Mouse (Mus musculus) thymus, adult 2 months (tissue): ENCODE data around the gene Avpr2. TPM values are rescaled to one million over a fixed set of nuclear protein-coding genes. Genes with fewer than 3 reads are reported as not detected.

Experiments
- DNase-seq: peaks from one replicate; pipeline ENCODE4 v3.0.0; 2021
- H3K27ac ChIP-seq: fragments of 200-500 bp; 2 replicates; pipeline ENCODE4 v1.5.1; 2012; ENCODE audit warnings: low read length, control low read depth; ENCODE audit not compliant: control insufficient read depth, insufficient read depth
- H3K27me3 ChIP-seq: fragments of 200-500 bp; 2 replicates; pipeline ENCODE4 v1.6.1; 2012; ENCODE audit warnings: mild to moderate bottlenecking, low read length, moderate library complexity, mixed read lengths; ENCODE audit not compliant: control insufficient read depth, insufficient read depth
- H3K36me3 ChIP-seq: fragments of 200-500 bp; 2 replicates; pipeline ENCODE4 v1.6.1; 2012; ENCODE audit warnings: mild to moderate bottlenecking, low read length, moderate library complexity; ENCODE audit not compliant: control insufficient read depth, insufficient read depth
- H3K4me1 ChIP-seq: fragments of 200-500 bp; replicated peaks from 2 replicates; pipeline ENCODE4 v1.6.1; 2012; ENCODE audit warnings: low read length; ENCODE audit not compliant: control insufficient read depth, insufficient read depth
- H3K4me3 ChIP-seq: fragments of 200-500 bp; 2 replicates; pipeline ENCODE4 v1.5.1; 2012; ENCODE audit warnings: mild to moderate bottlenecking, low read length, control low read depth, moderate library complexity; ENCODE audit not compliant: control insufficient read depth, insufficient read depth
- CTCF ChIP-seq: fragments of 200-500 bp; IDR thresholded peaks from 2 replicates; pipeline ENCODE4 v1.5.1; 2012; ENCODE audit warnings: mild to moderate bottlenecking, control low read depth, low read length, moderate library complexity, borderline replicate concordance; ENCODE audit not compliant: control insufficient read depth, poor library complexity, insufficient read depth; ENCODE audit errors: extremely low read depth
- POLR2A ChIP-seq: fragments of 200-500 bp; IDR thresholded peaks from 2 replicates; pipeline ENCODE4 v1.6.1; 2012; ENCODE audit warnings: mild to moderate bottlenecking, low read length, control low read depth, moderate library complexity; ENCODE audit not compliant: control insufficient read depth, poor library complexity, insufficient read depth; ENCODE audit errors: extremely low read depth
- WGBS: fragments of 180-500 bp; shearing (Covaris S2); methylation state at CpG from one replicate; pipeline ENCODE4 v1.1.7; 2018; 5-methylcytosine and 5-hydroxymethylcytosine counted together
- polyA plus RNA-seq: library from polyadenylated mRNA; depleted of rRNA; stranded (reverse); fragments of >200 nt; gene quantifications from 2 replicates; pipeline ENCODE4 v1.2.3, GENCODE M21; 2012; rRNA removed

Avpr2 gene
- polyA plus RNA-seq, 1 experiment, result 0.26 TPM

DNA sequence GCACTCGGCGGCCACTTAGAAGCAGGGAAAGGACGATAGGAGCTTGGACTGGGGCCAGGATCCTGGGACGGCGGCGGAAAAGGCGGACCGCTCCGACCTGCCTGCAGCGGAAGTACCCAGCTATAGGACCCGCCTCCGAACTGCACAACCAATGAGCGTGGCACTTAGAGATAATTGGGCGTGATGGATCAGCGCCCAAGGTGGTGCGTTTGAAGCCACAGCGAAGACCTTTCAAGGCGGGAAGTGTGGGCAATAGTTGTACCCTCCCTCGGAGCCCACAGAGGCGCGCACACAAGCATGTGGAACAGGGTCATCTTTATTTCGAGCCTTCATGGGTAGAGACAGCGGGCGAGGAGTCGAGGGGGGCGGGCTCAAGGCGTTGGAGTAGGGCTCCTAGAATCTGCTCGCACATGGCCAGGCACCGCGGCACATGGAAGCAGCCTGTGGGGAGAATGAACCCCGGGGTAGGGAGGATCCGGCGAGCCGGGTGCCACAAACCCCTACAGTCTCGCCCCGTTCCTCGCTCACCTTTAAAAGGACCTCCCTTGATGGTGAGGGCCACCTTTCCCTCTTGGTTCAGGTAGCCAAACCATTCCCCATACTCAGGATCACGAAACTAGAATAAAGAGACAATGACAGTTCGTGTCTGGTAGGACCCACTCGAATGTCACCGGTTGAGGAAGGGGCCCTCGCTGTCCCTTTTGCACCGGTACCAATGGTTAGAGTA, 30.1 kb downstream of the Avpr2 start, which contains the start of the genes Arhgap4 and Naa10:
TSS of gene Arhgap4 (minus strand) at position 48 of the 727 bp plus-strand sequence.
TSS of gene Naa10 (minus strand) at position 122 of the 727 bp plus-strand sequence.
- Histone ChIP-seq H3K27ac (peak within 1 kb of the TSS; percentile 91), H3K36me3 (peaks cover 15% of the 10 kb centered on the region), H3K4me1 (no peaks in the 10 kb centered on the region), H3K4me3 (peak within 1 kb of the TSS; percentile 99), H3K27me3 (no peaks in the 10 kb centered on the region)
- WGBS, result 1% methylated on average over 42 of the region's 43 CpGs
- DNase-seq, result peak; percentile 78
- TF ChIP-seq CTCF, result no peak
- peak; percentile 27; the same call in 1 of the 2 replicates for TF ChIP-seq POLR2A

- WGBS, result 34% methylated on average over 8 of the region's 8 CpGs
These were observed 30.6 kb downstream of the Avpr2 start for GRCm38 (mm10) chrX:73922550-73922882.

GRCm38 (mm10) chrX:73930402-73931062, 38.6 kb downstream of the Avpr2 start, which contains the start of gene Renbp:
Gene Renbp, minus strand, starts transcription at chrX:73930850.
- peak; percentile 45 for DNase-seq
- Histone ChIP-seq H3K4me3 (peak within 1 kb of the TSS; percentile 40; the same call in 1 of the 2 replicates), H3K27ac (no peak within 1 kb of the TSS), H3K27me3 (no peaks in the 10 kb centered on the region), H3K4me1 (peaks cover 8% of the 10 kb centered on the region), H3K36me3 (no peaks in the 10 kb centered on the region)
- WGBS, result 29% methylated on average over 17 of the region's 17 CpGs
- TF ChIP-seq POLR2A (no peak), CTCF (no peak)

More at GRCm38 (mm10) chrX:73922550-73922882, 30.6 kb downstream of the Avpr2 start:
- DNase-seq, result peak; percentile 36
- Histone ChIP-seq H3K4me1 (no peaks in the 10 kb centered on the region), H3K27me3 (no peaks in the 10 kb centered on the region), H3K36me3 (peaks cover 15% of the 10 kb centered on the region), H3K4me3 (peak overlapping the region; percentile 99), H3K27ac (peak overlapping the region; percentile 91)
- TF ChIP-seq CTCF, result no peak
- no peak for TF ChIP-seq POLR2A

GRCm38 (mm10) chrX:73931871-73932270, 40.0 kb downstream of the Avpr2 start:
- WGBS, result 61% methylated on average over 2 of the region's 2 CpGs
- no peaks in the 10 kb centered on the region for H3K27me3 ChIP-seq
- H3K36me3 ChIP-seq, result no peaks in the 10 kb centered on the region
- peaks cover 8% of the 10 kb centered on the region for H3K4me1 ChIP-seq
- H3K27ac ChIP-seq, result no peak overlapping the region
- H3K4me3 ChIP-seq, result no peak overlapping the region
- TF ChIP-seq POLR2A (no peak), CTCF (no peak)
- DNase-seq, result no peak

- H3K27me3 ChIP-seq, result no peaks in the 10 kb centered on the region
- TF ChIP-seq CTCF (no peak), POLR2A (no peak)
- H3K4me3 ChIP-seq, result no peak overlapping the region
- H3K36me3 ChIP-seq, result peaks cover 36% of the 10 kb centered on the region
- H3K27ac ChIP-seq, result no peak overlapping the region
- no peak for DNase-seq
- no peaks in the 10 kb centered on the region for H3K4me1 ChIP-seq
- WGBS, result 98% methylated on average over 2 of the region's 2 CpGs
These were observed 50.0 kb downstream of the Avpr2 start for GRCm38 (mm10) chrX:73941860-73942259.

DNA sequence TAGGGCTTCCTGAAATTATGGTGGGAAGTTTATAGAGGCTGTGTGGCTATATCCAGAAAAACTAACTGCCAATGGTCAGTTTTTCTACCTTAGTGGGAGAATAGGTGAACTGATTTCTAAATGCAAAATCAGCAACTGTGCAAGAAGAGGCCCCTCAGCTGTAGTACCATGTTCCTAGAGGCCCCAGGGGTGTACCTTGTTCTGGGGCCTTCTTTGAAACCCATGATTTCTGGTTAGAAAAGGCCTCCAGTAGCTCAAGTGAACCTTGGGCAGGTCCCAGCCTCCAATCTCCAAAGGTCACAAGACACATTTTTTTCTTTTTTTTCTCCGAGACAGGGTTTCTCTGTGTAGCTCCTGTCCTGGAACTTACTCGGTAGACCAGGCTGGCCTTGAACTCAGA, 50.4 kb downstream of the Avpr2 start:
- peaks cover 41% of the 10 kb centered on the region for H3K36me3 ChIP-seq
- H3K4me1 ChIP-seq, result no peaks in the 10 kb centered on the region
- TF ChIP-seq POLR2A (no peak), CTCF (no peak)
- H3K27me3 ChIP-seq, result no peaks in the 10 kb centered on the region
- DNase-seq, result no peak
- WGBS, result 100% methylated on average over 2 of the region's 2 CpGs
- H3K4me3 ChIP-seq, result no peak overlapping the region
- no peak overlapping the region for H3K27ac ChIP-seq

Other genes with a start within 250 kb of the Avpr2 start
- 6.4 and 6.9 TPM in 2 replicates for gene Pnck, start 232.0 kb upstream of the Avpr2 start, polyA plus RNA-seq
- 38.1 and 44.5 TPM in 2 replicates for gene Slc6a8, start 219.0 kb upstream of the Avpr2 start, polyA plus RNA-seq
- 45.8 and 54.4 TPM in 2 replicates for gene Bcap31, start 175.9 kb upstream of the Avpr2 start, polyA plus RNA-seq
- 73.8 and 76.3 TPM in 2 replicates for gene Abcd1, start 175.5 kb upstream of the Avpr2 start, polyA plus RNA-seq
- 0.46 and 0.86 TPM in 2 replicates for gene Plxnb3, start 135.0 kb upstream of the Avpr2 start, polyA plus RNA-seq
- 4.9 and 5.4 TPM in 2 replicates for gene Srpk3, start 117.7 kb upstream of the Avpr2 start, polyA plus RNA-seq
- gene Idh3g, start 105.2 kb upstream of the Avpr2 start, polyA plus RNA-seq, result 327 and 378 TPM in 2 replicates
- gene Ssr4, start 105.1 kb upstream of the Avpr2 start, polyA plus RNA-seq, result 189 and 216 TPM in 2 replicates
- 6.2 and 7.3 TPM in 2 replicates for gene Pdzd4, start 67.1 kb upstream of the Avpr2 start, polyA plus RNA-seq
- gene L1cam, start 4.0 kb downstream of the Avpr2 start, polyA plus RNA-seq, result 7.1 and 7.5 TPM in 2 replicates
- 574 and 583 TPM in 2 replicates for gene Arhgap4, start 29.8 kb downstream of the Avpr2 start, polyA plus RNA-seq
- gene Naa10, start 29.8 kb downstream of the Avpr2 start, polyA plus RNA-seq, result 82.0 and 102 TPM in 2 replicates
- 13.7 and 16.1 TPM in 2 replicates for gene Renbp, start 38.7 kb downstream of the Avpr2 start, polyA plus RNA-seq
- gene Hcfc1, start 74.3 kb downstream of the Avpr2 start, polyA plus RNA-seq, result 193 and 271 TPM in 2 replicates
- gene Irak1, start 131.8 kb downstream of the Avpr2 start, polyA plus RNA-seq, result 166 and 182 TPM in 2 replicates
- not detected in 2 replicates for gene Opn1mw, start 235.4 kb downstream of the Avpr2 start, polyA plus RNA-seq
- 13.7 and 14.1 TPM in 2 replicates for gene Mecp2, start 243.3 kb downstream of the Avpr2 start, polyA plus RNA-seq